Mouse (Mus musculus) heart, adult 2 months (tissue): ENCODE measurements around the gene Cyp4f39.

Experiments
- CTCF ChIP-seq: fragments of 200-600 bp; IDR thresholded peaks from 2 replicates; pipeline ENCODE4 v1.8.1; 2022; ENCODE audit warnings: antibody characterized with exemption, mild to moderate bottlenecking, moderate library complexity
- POLR2A ChIP-seq: fragments of 200-500 bp; IDR thresholded peaks from 2 replicates; pipeline ENCODE4 v1.6.1; 2011; ENCODE audit warnings: mild to moderate bottlenecking, low read depth, low read length, control low read depth; ENCODE audit not compliant: insufficient read depth

- TF ChIP-seq CTCF: no peak
- TF ChIP-seq POLR2A: no peak
These were observed 7.5 kb upstream of the Cyp4f39 start for GRCm38 (mm10) chr17:32445016-32445415.
